Mouse (Mus musculus) C2C12 (cell line): Measurements from ENCODE around the gene 1700102P08Rik.

Experiments used
- CEBPB ChIP-seq: IDR thresholded peaks from one replicate; pipeline ENCODE4 v1.6.1; 2011; ENCODE audit warnings: low read depth, mild to moderate bottlenecking, control low read depth, moderate library complexity
- CTCF ChIP-seq: IDR thresholded peaks from one replicate; pipeline ENCODE4 v1.5.1; 2011; ENCODE audit not compliant: control insufficient read depth, insufficient read depth, insufficient read length
- MAX ChIP-seq: IDR thresholded peaks from one replicate; pipeline ENCODE4 v1.6.1; 2011; ENCODE audit warnings: mild to moderate bottlenecking, control low read depth
- MYOD1 ChIP-seq: IDR thresholded peaks from one replicate; pipeline ENCODE4 v1.6.1; 2011; ENCODE audit warnings: low read depth; ENCODE audit not compliant: control insufficient read depth, insufficient read length
- MYOG ChIP-seq: IDR thresholded peaks from one replicate; pipeline ENCODE4 v1.6.1; 2011; ENCODE audit not compliant: control insufficient read depth, insufficient read length; ENCODE audit errors: extremely low read depth

DNA sequence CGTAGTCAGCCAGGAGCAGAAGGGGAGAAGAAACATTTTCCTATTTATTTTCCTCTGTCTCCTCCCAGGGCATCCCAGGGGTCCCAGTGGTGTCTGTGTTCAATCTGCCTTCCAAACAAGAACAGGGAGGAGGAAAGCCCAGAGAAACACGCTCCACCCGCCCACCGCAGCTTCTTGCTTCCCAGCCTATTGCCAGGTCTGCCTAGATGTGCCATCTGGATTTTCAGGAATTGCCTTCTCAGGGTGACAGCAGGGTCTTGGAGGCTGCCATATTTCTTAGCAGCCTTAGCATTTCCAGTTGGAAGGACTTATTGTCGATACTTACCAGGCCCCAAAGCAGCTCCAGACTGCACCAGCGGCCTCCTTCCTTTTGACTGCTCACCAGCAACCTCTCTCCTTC lies 46.6 kb downstream of the 1700102P08Rik start:
- TF ChIP-seq MAX: no peak
- no peak for TF ChIP-seq MYOD1
- no peak for TF ChIP-seq MYOG
- TF ChIP-seq CTCF: no peak
- TF ChIP-seq CEBPB: no peak
